Mouse (Mus musculus) neural tube, embryonic 15.5 days (tissue): ENCODE data around the gene Tmem63c. TPM values are rescaled to one million over a fixed set of nuclear protein-coding genes. Genes with fewer than 3 reads are reported as not detected.

ENCODE experiments used
- ATAC-seq: fragments of 200-750 bp; cut with Nextera tagmentation; 2 replicates; pipeline ENCODE4 v1.8.0; 2017; ENCODE audit warnings: mild to moderate bottlenecking, moderate TSS enrichment, moderate library complexity; ENCODE audit not compliant: low FRiP score
- H3K27ac ChIP-seq: fragments of 300-500 bp; sonication (generic); replicated peaks from 2 replicates; pipeline ENCODE4 v1.5.1; 2015; ENCODE audit warnings: mild to moderate bottlenecking, inconsistent platforms
- H3K27me3 ChIP-seq: fragments of 300-500 bp; sonication (generic); replicated peaks from 2 replicates; pipeline ENCODE4 v1.6.1; 2015; ENCODE audit warnings: inconsistent platforms
- H3K36me3 ChIP-seq: fragments of 300-500 bp; sonication (generic); 2 replicates; pipeline ENCODE4 v1.6.1; 2015; ENCODE audit warnings: inconsistent platforms
- H3K4me1 ChIP-seq: fragments of 300-500 bp; sonication (generic); 2 replicates; pipeline ENCODE4 v1.6.1; 2015; ENCODE audit warnings: inconsistent platforms
- H3K4me2 ChIP-seq: fragments of 300-500 bp; sonication (generic); 2 replicates; pipeline ENCODE4 v1.6.1; 2015; ENCODE audit warnings: inconsistent platforms, mild to moderate bottlenecking, moderate library complexity
- H3K4me3 ChIP-seq: fragments of 300-500 bp; sonication (generic); replicated peaks from 2 replicates; pipeline ENCODE4 v1.5.1; 2015; ENCODE audit warnings: mild to moderate bottlenecking, inconsistent platforms
- H3K9ac ChIP-seq: fragments of 300-500 bp; sonication (generic); replicated peaks from 2 replicates; pipeline ENCODE4 v1.6.1; 2015; ENCODE audit warnings: mild to moderate bottlenecking, inconsistent platforms
- H3K9me3 ChIP-seq: fragments of 300-500 bp; sonication (generic); replicated peaks from 2 replicates; pipeline ENCODE4 v1.6.1; 2016; ENCODE audit warnings: inconsistent platforms
- WGBS: fragments of 180-500 bp; shearing (Covaris S2); methylation state at CpG from one replicate; pipeline ENCODE4 v1.1.7; 2015; ENCODE audit warnings: mixed read lengths; 5-methylcytosine and 5-hydroxymethylcytosine counted together
- polyA plus RNA-seq: library from polyadenylated mRNA; unstranded; fragments of >200 nt; fragmentation: Nextera tagmentation; extraction: Ambion mirVana; gene quantifications from 2 replicates; pipeline ENCODE4 v1.2.1, GENCODE M21; 2015

The Tmem63c gene
- polyA plus RNA-seq, 1 experiment from 2014 or later, result 12.3 TPM

- 63% methylated on average over 6 of the region's 6 CpGs for WGBS
- no peak for ATAC-seq
- Histone ChIP-seq H3K4me3 (no peak overlapping the region), H3K27ac (no peak overlapping the region), H3K9me3 (no peaks in the 10 kb centered on the region), H3K9ac (no peak overlapping the region), H3K4me2 (no peak overlapping the region), H3K27me3 (no peaks in the 10 kb centered on the region), H3K36me3 (peaks cover 10% of the 10 kb centered on the region; the same call in 1 of the 2 replicates), H3K4me1 (0 out of 2 replicates have a peak, but pooled peaks cover 3% of the 10 kb centered on the region)
Measured at GRCm38 (mm10) chr12:87093671-87094070, 72.5 kb downstream of the Tmem63c start.

GRCm38 (mm10) chr12:87100331-87100730 is 79.2 kb downstream of the Tmem63c start:
- H3K4me3 ChIP-seq, result no peak overlapping the region
- peaks cover 30% of the 10 kb centered on the region for H3K27me3 ChIP-seq
- peaks cover 11% of the 10 kb centered on the region for H3K4me1 ChIP-seq
- H3K27ac ChIP-seq, result no peak overlapping the region
- H3K9me3 ChIP-seq, result no peaks in the 10 kb centered on the region
- no peak overlapping the region for H3K9ac ChIP-seq
- no peaks in the 10 kb centered on the region for H3K36me3 ChIP-seq
- WGBS, result 86% methylated on average over 4 of the region's 4 CpGs
- ATAC-seq, result no peak
- no peak overlapping the region for H3K4me2 ChIP-seq

GRCm38 (mm10) chr12:87102165-87102631 is 81.1 kb downstream of the Tmem63c start, which contains the start of gene Ngb:
Ngb (minus strand) TSS chr12:87102539.
- H3K4me3 ChIP-seq, result peak within 1 kb of the TSS; percentile 41
- peak; percentile 68 for ATAC-seq
- no peaks in the 10 kb centered on the region for H3K9me3 ChIP-seq
- no peak within 1 kb of the TSS for H3K27ac ChIP-seq
- peaks cover 30% of the 10 kb centered on the region for H3K27me3 ChIP-seq
- H3K36me3 ChIP-seq, result no peaks in the 10 kb centered on the region
- H3K4me2 ChIP-seq, result peak within 1 kb of the TSS; percentile 80
- WGBS, result 4% methylated on average over 32 of the region's 32 CpGs
- peaks cover 11% of the 10 kb centered on the region for H3K4me1 ChIP-seq
- H3K9ac ChIP-seq, result peak within 1 kb of the TSS; percentile 18

DNA sequence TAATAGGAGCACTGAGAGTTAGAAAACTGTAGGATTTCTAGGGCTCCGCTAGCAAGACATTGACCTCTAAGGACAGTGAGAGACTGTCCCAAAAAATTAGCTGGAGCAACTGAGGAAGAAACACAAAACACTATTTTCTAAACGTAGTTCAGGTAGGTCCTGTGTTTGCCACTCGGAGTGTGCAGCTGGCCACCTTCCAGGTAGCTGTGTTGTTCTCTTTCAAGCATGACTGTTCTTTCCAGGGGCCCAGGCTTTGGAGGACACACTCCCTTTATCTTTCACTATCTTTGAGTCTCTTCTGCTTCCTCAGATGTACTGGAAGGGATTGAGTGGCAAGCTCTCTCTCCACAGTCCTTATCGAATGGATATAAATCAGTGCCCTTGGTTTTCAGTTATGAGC is 82.3 kb downstream of the Tmem63c start:
- Histone ChIP-seq H3K4me3 (no peak overlapping the region), H3K4me1 (peaks cover 11% of the 10 kb centered on the region), H3K36me3 (peaks cover 4% of the 10 kb centered on the region), H3K9me3 (no peaks in the 10 kb centered on the region), H3K4me2 (no peak overlapping the region), H3K9ac (no peak overlapping the region), H3K27me3 (peaks cover 30% of the 10 kb centered on the region), H3K27ac (no peak overlapping the region)
- 97% methylated on average over 4 of the region's 4 CpGs for WGBS
- ATAC-seq, result no peak

DNA sequence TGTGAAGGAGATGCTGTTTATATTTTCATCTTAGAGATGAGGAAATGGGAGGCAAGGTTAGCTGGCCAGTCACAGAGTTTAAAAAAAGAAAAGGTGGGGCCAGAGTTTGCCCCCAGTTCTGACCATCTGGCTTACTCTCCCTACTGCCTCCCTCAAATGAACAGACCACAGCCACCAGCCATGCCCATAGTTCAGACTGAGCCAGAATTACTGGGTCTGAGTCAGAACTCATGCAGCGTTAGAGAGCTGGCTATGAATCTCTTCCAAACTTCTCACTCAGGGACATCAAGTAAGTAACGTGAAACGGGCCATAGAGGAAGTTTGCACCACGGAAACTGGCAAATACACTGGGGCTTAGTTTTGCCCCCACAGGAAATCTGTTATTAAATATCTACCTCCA is 83.7 kb downstream of the Tmem63c start:
- H3K36me3 ChIP-seq, result peaks cover 16% of the 10 kb centered on the region
- no peak overlapping the region for H3K4me2 ChIP-seq
- no peak overlapping the region for H3K27ac ChIP-seq
- 85% methylated on average over 4 of the region's 4 CpGs for WGBS
- H3K4me1 ChIP-seq, result peaks cover 11% of the 10 kb centered on the region
- no peak for ATAC-seq
- no peaks in the 10 kb centered on the region for H3K9me3 ChIP-seq
- peaks cover 30% of the 10 kb centered on the region for H3K27me3 ChIP-seq
- H3K4me3 ChIP-seq, result no peak overlapping the region
- H3K9ac ChIP-seq, result no peak overlapping the region

DNA sequence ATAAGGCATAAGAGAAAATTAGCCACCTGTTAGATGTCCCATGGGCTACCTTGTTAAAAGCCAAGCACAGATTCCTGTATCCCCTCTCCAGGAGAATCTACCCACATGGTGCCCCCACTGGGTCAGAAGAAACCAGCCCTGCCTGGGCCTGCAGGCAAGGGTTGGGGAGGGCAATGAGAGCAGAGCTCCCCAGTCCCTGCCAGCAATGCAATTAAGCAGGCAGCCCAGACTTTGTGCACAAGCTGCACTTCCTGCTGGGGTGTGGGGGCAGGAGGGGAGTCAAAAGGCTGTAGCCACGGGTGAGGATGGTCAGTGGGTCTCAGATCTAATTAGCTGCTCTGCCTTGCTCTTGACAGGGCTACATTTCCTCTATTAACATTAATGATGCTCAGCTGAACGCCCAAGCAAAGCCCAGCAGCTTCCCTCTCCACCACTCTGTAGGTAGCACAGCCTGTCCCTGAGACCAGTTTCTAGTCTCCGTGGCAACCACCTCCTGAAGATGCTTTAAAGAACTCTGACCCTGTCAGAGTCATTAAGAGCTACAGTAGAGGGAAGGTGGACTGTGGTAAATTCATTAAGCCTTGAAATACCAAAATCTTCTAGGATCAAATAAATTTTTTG is 86.3 kb downstream of the Tmem63c start:
- H3K27ac ChIP-seq, result no peak overlapping the region
- WGBS, result 40% methylated on average over 3 of the region's 3 CpGs
- H3K4me3 ChIP-seq, result no peak overlapping the region

DNA sequence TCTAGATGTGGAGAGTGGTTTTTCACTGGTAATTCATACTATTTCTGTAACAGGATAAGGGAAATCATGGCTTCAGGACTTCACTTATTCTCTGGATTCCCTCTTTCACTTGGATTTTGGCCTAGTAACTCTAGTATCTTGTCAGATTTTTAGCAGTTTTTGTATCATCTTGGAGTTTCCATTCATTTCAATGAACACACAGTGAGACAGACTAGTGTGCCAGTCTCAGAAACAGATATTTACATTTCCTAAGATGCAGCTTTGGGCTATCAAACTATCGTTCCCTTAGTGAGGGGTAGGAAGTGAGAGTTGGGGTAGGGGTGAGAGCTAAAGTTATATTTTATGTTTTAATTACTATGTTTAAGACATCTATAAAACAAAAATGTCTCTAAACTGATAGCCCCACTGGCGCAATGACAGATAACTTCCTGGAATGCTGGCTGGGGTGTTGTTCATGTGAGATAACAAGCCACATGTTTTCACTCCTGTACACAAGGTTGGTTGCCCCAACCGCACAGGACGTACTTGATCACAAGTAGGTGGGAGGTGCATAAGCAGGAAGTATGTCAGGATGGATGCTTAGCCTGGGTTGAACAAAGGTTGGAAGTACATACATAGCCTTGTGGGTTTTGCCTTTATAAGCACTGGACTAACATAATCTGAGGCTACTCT is 100.9 kb downstream of the Tmem63c start:
- H3K9me3 ChIP-seq, result no peaks in the 10 kb centered on the region
- no peak for ATAC-seq
- no peak overlapping the region for H3K9ac ChIP-seq
- H3K4me1 ChIP-seq, result no peaks in the 10 kb centered on the region
- H3K4me3 ChIP-seq, result no peak overlapping the region
- no peak overlapping the region for H3K4me2 ChIP-seq
- peaks cover 39% of the 10 kb centered on the region for H3K36me3 ChIP-seq
- no peaks in the 10 kb centered on the region for H3K27me3 ChIP-seq
- WGBS, result 96% methylated on average over 4 of the region's 4 CpGs
- H3K27ac ChIP-seq, result no peak overlapping the region

More for the DNA sequence above, 86.3 kb downstream of the Tmem63c start:
- peaks cover 33% of the 10 kb centered on the region for H3K36me3 ChIP-seq
- peaks cover 2% of the 10 kb centered on the region for H3K4me1 ChIP-seq
- H3K9ac ChIP-seq, result no peak overlapping the region
- peak; percentile 49; the same call in 1 of the 2 replicates for ATAC-seq
- peaks cover 8% of the 10 kb centered on the region; the same call in 1 of the 2 replicates for H3K27me3 ChIP-seq
- H3K4me2 ChIP-seq, result no peak overlapping the region
- no peaks in the 10 kb centered on the region for H3K9me3 ChIP-seq

GRCm38 (mm10) chr12:87127256-87127655 is 106.1 kb downstream of the Tmem63c start:
- H3K4me2 ChIP-seq, result no peak overlapping the region
- no peaks in the 10 kb centered on the region for H3K9me3 ChIP-seq
- H3K4me3 ChIP-seq, result no peak overlapping the region
- H3K36me3 ChIP-seq, result peaks cover 38% of the 10 kb centered on the region
- no peaks in the 10 kb centered on the region for H3K27me3 ChIP-seq
- H3K4me1 ChIP-seq, result no peaks in the 10 kb centered on the region
- WGBS, result 86% methylated on average over 4 of the region's 4 CpGs
- H3K9ac ChIP-seq, result no peak overlapping the region
- ATAC-seq, result no peak
- H3K27ac ChIP-seq, result no peak overlapping the region

DNA sequence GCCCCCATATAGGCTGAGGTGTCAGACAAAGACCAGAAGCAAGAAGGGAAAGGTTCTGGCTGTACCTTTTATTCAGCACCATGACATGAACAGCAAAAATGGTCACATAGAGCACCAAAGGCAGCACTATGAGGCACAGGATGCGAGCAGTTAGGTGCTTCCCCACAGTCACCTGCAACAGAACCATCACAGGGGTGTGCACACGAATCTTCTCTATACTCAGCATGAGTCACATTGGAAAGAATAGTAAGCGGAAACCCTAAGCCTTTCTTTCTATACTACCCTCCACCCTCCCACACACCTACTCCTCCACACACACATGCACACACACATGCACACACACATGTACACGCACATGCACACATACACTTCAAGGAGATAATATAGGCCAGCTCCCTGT is 109.1 kb downstream of the Tmem63c start:
- Histone ChIP-seq H3K4me3 (no peak overlapping the region), H3K4me2 (no peak overlapping the region), H3K9me3 (no peaks in the 10 kb centered on the region), H3K36me3 (peaks cover 40% of the 10 kb centered on the region), H3K27me3 (no peaks in the 10 kb centered on the region), H3K4me1 (no peaks in the 10 kb centered on the region), H3K27ac (no peak overlapping the region), H3K9ac (no peak overlapping the region)
- no peak for ATAC-seq
- WGBS, result 92% methylated on average over 4 of the region's 4 CpGs

DNA sequence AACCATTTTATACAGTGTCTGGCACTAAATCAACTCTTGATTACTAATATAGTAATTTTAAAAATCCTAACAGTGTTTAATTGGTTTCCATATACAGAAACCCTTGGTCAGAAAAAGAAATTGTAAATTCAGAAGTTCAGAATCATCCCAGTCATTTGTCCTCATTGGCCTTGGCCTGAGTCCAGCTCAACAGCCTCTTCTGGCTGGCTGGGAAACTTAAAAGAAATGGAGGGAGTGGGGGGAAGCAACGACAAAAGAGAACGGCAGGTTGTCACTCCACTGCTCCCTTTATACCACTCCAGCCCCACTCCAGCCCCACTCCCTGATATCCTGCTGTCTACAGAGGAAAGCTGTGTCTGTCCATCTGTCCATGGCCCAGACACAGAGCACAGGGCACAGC is 110.0 kb downstream of the Tmem63c start:
- H3K9me3 ChIP-seq, result no peaks in the 10 kb centered on the region
- H3K36me3 ChIP-seq, result peaks cover 44% of the 10 kb centered on the region
- no peak overlapping the region for H3K4me3 ChIP-seq
- no peak for ATAC-seq
- H3K4me2 ChIP-seq, result no peak overlapping the region
- H3K9ac ChIP-seq, result no peak overlapping the region
- H3K4me1 ChIP-seq, result no peaks in the 10 kb centered on the region
- no peaks in the 10 kb centered on the region for H3K27me3 ChIP-seq
- H3K27ac ChIP-seq, result no peak overlapping the region
- WGBS, result 56% methylated on average over 2 of the region's 2 CpGs

DNA sequence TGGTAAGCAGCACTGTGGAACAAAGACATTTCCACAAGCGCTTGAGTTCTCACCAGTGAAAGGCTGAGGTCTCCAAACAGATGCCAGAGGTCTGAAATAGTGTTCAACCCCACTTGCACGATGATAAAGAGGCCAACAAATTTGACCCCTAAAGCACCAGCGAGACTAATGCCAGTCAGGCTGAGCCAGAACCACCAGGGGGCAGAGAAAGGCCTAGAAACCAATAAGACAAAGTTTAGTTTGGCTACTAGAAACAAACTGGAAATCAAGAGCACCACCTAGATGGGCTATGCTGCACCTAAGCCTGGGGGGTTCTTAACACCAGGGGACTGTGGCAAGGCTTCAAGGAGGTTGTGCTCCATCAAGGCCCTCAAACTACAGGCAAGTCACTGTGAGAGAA is 110.5 kb downstream of the Tmem63c start:
- Histone ChIP-seq H3K4me2 (no peak overlapping the region), H3K36me3 (peaks cover 44% of the 10 kb centered on the region)
- ATAC-seq, result no peak

GRCm38 (mm10) chr12:87132210-87132609 is 111.1 kb downstream of the Tmem63c start:
- Histone ChIP-seq H3K9ac (no peak overlapping the region), H3K36me3 (peaks cover 44% of the 10 kb centered on the region), H3K4me2 (no peak overlapping the region), H3K4me1 (no peaks in the 10 kb centered on the region), H3K27ac (no peak overlapping the region), H3K27me3 (no peaks in the 10 kb centered on the region), H3K4me3 (no peak overlapping the region), H3K9me3 (no peaks in the 10 kb centered on the region)
- 95% methylated on average over 6 of the region's 6 CpGs for WGBS
- no peak for ATAC-seq

More for the DNA sequence above, 110.5 kb downstream of the Tmem63c start:
- Histone ChIP-seq H3K27me3 (no peaks in the 10 kb centered on the region), H3K27ac (no peak overlapping the region), H3K4me3 (no peak overlapping the region), H3K9me3 (no peaks in the 10 kb centered on the region), H3K9ac (no peak overlapping the region), H3K4me1 (no peaks in the 10 kb centered on the region)
- 66% methylated on average over 3 of the region's 3 CpGs for WGBS
